Mouse (Mus musculus) erythroblast, embryonic 14.5 days (primary cell): Measurements from ENCODE around the gene Elfn1.

Experiments
- GATA1 ChIP-seq: IDR thresholded peaks from 2 replicates; pipeline ENCODE4 v1.6.1; 2012; ENCODE audit warnings: low read length, inconsistent platforms, mixed read lengths
- TAL1 ChIP-seq: IDR thresholded peaks from 3 replicates; pipeline ENCODE4 v1.6.1; 2012; ENCODE audit warnings: low read length, inconsistent platforms, mixed read lengths

- TF ChIP-seq GATA1: no peak
- TF ChIP-seq TAL1: no peak
These were observed 105.9 kb downstream of the Elfn1 start for GRCm38 (mm10) chr5:140013652-140014051.
